Mouse (Mus musculus): ENCODE measurements around the gene Dlg1.

- TF ChIP-seq CTCF (IDR thresholded peaks at IDR 0.05; ENCODE audit: extremely low read depth, insufficient read depth, insufficient read length, insufficient replicate concordance) (no peak), POLR2A (IDR thresholded peaks at IDR 0.05; ENCODE audit: low read depth, low read length) (no peak)
These were observed 245.7 kb downstream of the Dlg1 start for GRCm38 (mm10) chr16:31908959-31909358.
